Mouse (Mus musculus): ENCODE data around the gene Hnf1b. TPM values are rescaled to one million over a fixed set of nuclear protein-coding genes. Genes with fewer than 3 reads are reported as not detected.

Hnf1b gene
- polyA plus RNA-seq (2012; rRNA removed) (1.8 and 2.2 TPM in 2 replicates), polyA plus RNA-seq (2014; fragmentation: Nextera tagmentation; extraction: Ambion mirVana) (2.4 and 2.9 TPM in 2 replicates)

- Histone ChIP-seq H3K9ac (replicated peaks) (peak within 1 kb of the TSS; percentile 2), H3K4me2 (ENCODE audit: low read depth) (peak within 1 kb of the TSS; percentile 37), H3K27me3 (ENCODE audit: control insufficient read depth, insufficient read depth, low read length) (peaks cover 54% of the 10 kb centered on the region), H3K9me3 (ENCODE audit: control insufficient read depth, low read length) (no peaks in the 10 kb centered on the region), H3K4me1 (replicated peaks; ENCODE audit: control insufficient read depth in 2 of 2, insufficient read depth in 2 of 2, low read length in 1 of 2) (no peaks in the 10 kb centered on the region), H3K4me3 (ENCODE audit: insufficient read depth in 1 of 2, low read depth in 2 of 2, low read length in 2 of 2) (peak within 1 kb of the TSS; percentile 23 to 44), H3K27ac (no peak within 1 kb of the TSS), H3K36me3 (replicated peaks; ENCODE audit: control insufficient read depth, insufficient read depth, low read depth) (no peaks in the 10 kb centered on the region)
- 6% methylated on average over 34 of the region's 36 CpGs for WGBS (ENCODE audit: insufficient replicate concordance)
- TF ChIP-seq EP300 (IDR thresholded peaks at IDR 0.05; ENCODE audit: low read depth): no peak
- TF ChIP-seq CTCF (IDR thresholded peaks at IDR 0.05; ENCODE audit: low read depth): no peak
- no peak for ATAC-seq (ENCODE audit: insufficient read depth)
- no peak for DNase-seq (ENCODE audit: low read depth in 3 of 3, low spot score in 3 of 3)
These were observed at the start of gene Hnf1b for GRCm38 (mm10) chr11:83849529-83850335. Gene Hnf1b, plus strand, starts transcription at chr11:83850063.

GRCm38 (mm10) chr11:83802166-83802565, 47.7 kb upstream of the Hnf1b start:
- TF ChIP-seq CTCF (IDR thresholded peaks at IDR 0.05; ENCODE audit: low read depth) (peak; percentile 54), EP300 (IDR thresholded peaks at IDR 0.05; ENCODE audit: low read depth) (no peak)
- no peaks in the 10 kb centered on the region for H3K27me3 ChIP-seq (ENCODE audit: control insufficient read depth, insufficient read depth, low read length)
- no peak for ATAC-seq (ENCODE audit: insufficient read depth)
- no peak overlapping the region for H3K4me2 ChIP-seq (ENCODE audit: low read depth)
- WGBS (ENCODE audit: insufficient replicate concordance): 59% methylated on average over 8 of the region's 8 CpGs
- no peak for DNase-seq (ENCODE audit: low read depth in 3 of 3, low spot score in 3 of 3)
- no peak overlapping the region for H3K27ac ChIP-seq
- H3K9me3 ChIP-seq (ENCODE audit: control insufficient read depth, low read length): no peaks in the 10 kb centered on the region
- H3K4me3 ChIP-seq (ENCODE audit: insufficient read depth in 1 of 2, low read depth in 2 of 2, low read length in 2 of 2): no peak overlapping the region
- H3K36me3 ChIP-seq (replicated peaks; ENCODE audit: control insufficient read depth, insufficient read depth, low read depth): no peaks in the 10 kb centered on the region
- H3K9ac ChIP-seq (replicated peaks): no peak overlapping the region
- no peaks in the 10 kb centered on the region for H3K4me1 ChIP-seq (replicated peaks; ENCODE audit: control insufficient read depth in 2 of 2, insufficient read depth in 2 of 2, low read length in 1 of 2)

- DNase-seq (ENCODE audit: low read depth in 3 of 3, low spot score in 3 of 3): no peak
- TF ChIP-seq EP300 (IDR thresholded peaks at IDR 0.05; ENCODE audit: low read depth) (no peak), CTCF (IDR thresholded peaks at IDR 0.05; ENCODE audit: low read depth) (no peak)
These were observed 47.3 kb upstream of the Hnf1b start for GRCm38 (mm10) chr11:83802581-83802980.

GRCm38 (mm10) chr11:83810441-83810840, 39.4 kb upstream of the Hnf1b start:
- H3K4me2 ChIP-seq (ENCODE audit: low read depth): no peak overlapping the region
- TF ChIP-seq CTCF (IDR thresholded peaks at IDR 0.05; ENCODE audit: low read depth): no peak
- no peak for TF ChIP-seq EP300 (IDR thresholded peaks at IDR 0.05; ENCODE audit: low read depth)
- ATAC-seq (ENCODE audit: insufficient read depth) (no peak), DNase-seq (ENCODE audit: low read depth in 3 of 3, low spot score in 3 of 3) (no peak)
- 65% methylated on average over 8 of the region's 8 CpGs for WGBS (ENCODE audit: insufficient replicate concordance)
- no peaks in the 10 kb centered on the region for H3K36me3 ChIP-seq (replicated peaks; ENCODE audit: control insufficient read depth, insufficient read depth, low read depth)
- H3K9ac ChIP-seq (replicated peaks): no peak overlapping the region
- no peaks in the 10 kb centered on the region for H3K9me3 ChIP-seq (ENCODE audit: control insufficient read depth, low read length)
- no peaks in the 10 kb centered on the region for H3K4me1 ChIP-seq (replicated peaks; ENCODE audit: control insufficient read depth in 2 of 2, insufficient read depth in 2 of 2, low read length in 1 of 2)
- H3K4me3 ChIP-seq (ENCODE audit: insufficient read depth in 1 of 2, low read depth in 2 of 2, low read length in 2 of 2): no peak overlapping the region
- no peak overlapping the region for H3K27ac ChIP-seq
- no peaks in the 10 kb centered on the region for H3K27me3 ChIP-seq (ENCODE audit: control insufficient read depth, insufficient read depth, low read length)

More at GRCm38 (mm10) chr11:83802581-83802980, 47.3 kb upstream of the Hnf1b start:
- 79% methylated on average over 4 of the region's 4 CpGs for WGBS (ENCODE audit: insufficient replicate concordance)
- Histone ChIP-seq H3K36me3 (replicated peaks; ENCODE audit: control insufficient read depth, insufficient read depth, low read depth) (no peaks in the 10 kb centered on the region), H3K4me3 (ENCODE audit: insufficient read depth in 1 of 2, low read depth in 2 of 2, low read length in 2 of 2) (no peak overlapping the region), H3K9me3 (ENCODE audit: control insufficient read depth, low read length) (no peaks in the 10 kb centered on the region), H3K9ac (replicated peaks) (no peak overlapping the region), H3K4me1 (replicated peaks; ENCODE audit: control insufficient read depth in 2 of 2, insufficient read depth in 2 of 2, low read length in 1 of 2) (no peaks in the 10 kb centered on the region), H3K27ac (no peak overlapping the region), H3K4me2 (ENCODE audit: low read depth) (no peak overlapping the region), H3K27me3 (ENCODE audit: control insufficient read depth, insufficient read depth, low read length) (no peaks in the 10 kb centered on the region)
- ATAC-seq (ENCODE audit: insufficient read depth): no peak

- no peak for DNase-seq (ENCODE audit: low read depth in 3 of 3, low spot score in 3 of 3)
- no peak overlapping the region for H3K4me3 ChIP-seq (ENCODE audit: insufficient read depth in 1 of 2, low read depth in 2 of 2, low read length in 2 of 2)
- H3K36me3 ChIP-seq (replicated peaks; ENCODE audit: control insufficient read depth, insufficient read depth, low read depth): no peaks in the 10 kb centered on the region
- peaks cover 0 to 2% of the 10 kb centered on the region in 2 experiments; a peak in 1 of 4 replicates for H3K4me1 ChIP-seq (replicated peaks; ENCODE audit: control insufficient read depth in 2 of 2, insufficient read depth in 2 of 2, low read length in 1 of 2)
- no peaks in the 10 kb centered on the region for H3K9me3 ChIP-seq (ENCODE audit: control insufficient read depth, low read length)
- WGBS (ENCODE audit: insufficient replicate concordance): 68% methylated on average over 5 of the region's 5 CpGs
- no peak overlapping the region for H3K4me2 ChIP-seq (ENCODE audit: low read depth)
- ATAC-seq (ENCODE audit: insufficient read depth): no peak
- TF ChIP-seq EP300 (IDR thresholded peaks at IDR 0.05; ENCODE audit: low read depth) (no peak), CTCF (IDR thresholded peaks at IDR 0.05; ENCODE audit: low read depth) (no peak)
- H3K9ac ChIP-seq (replicated peaks): no peak overlapping the region
- no peak overlapping the region for H3K27ac ChIP-seq
- H3K27me3 ChIP-seq (ENCODE audit: control insufficient read depth, insufficient read depth, low read length): no peaks in the 10 kb centered on the region; the same call in 1 of the 2 replicates
These were observed 34.7 kb upstream of the Hnf1b start for GRCm38 (mm10) chr11:83815191-83815590.
